ENCODE assay signal across 10 mouse cellular contexts in genomic region chr9:21847425-21847824, GRCm38 (mm10). TPM values are rescaled to one million over a fixed set of nuclear protein-coding genes. Genes with fewer than 3 reads are reported as not detected.
DNase-seq lines count a peak whose midpoint lies in the region; ATAC-seq and TF ChIP-seq lines count a peak whose summit lies in the region.
"Had no signal": no experiment of that assay in that cellular context is flagged by ENCODE, and none has a peak within 500 bp of the region (broad histone marks: within the 10 kb centered on the region; RNA-seq: fewer than 3 reads in every experiment).

No protein-coding gene starts in this region.

- no peak for TF ChIP-seq CTCF in gastrocnemius, adult 2 months (IDR thresholded peaks at IDR 0.05)
- no peak for TF ChIP-seq CTCF in ES-Bruce4 (IDR thresholded peaks at IDR 0.05; ENCODE audit: low read depth, low read length)
- TF ChIP-seq CTCF in cerebellum, adult 2 months (IDR thresholded peaks at IDR 0.05; ENCODE audit: borderline replicate concordance, insufficient read depth, low read depth, low read length) = no peak

- ATAC-seq in hindbrain, embryonic 14.5 days (ENCODE audit: low FRiP score) = no peak
- peak; percentile 13 for ATAC-seq in lung, embryonic 16.5 days (ENCODE audit: low read depth)

- H3K9ac ChIP-seq in ES-Bruce4 (ENCODE audit: low read depth, poor library complexity, severe bottlenecking) = peak overlapping the region; percentile 51
- no peak overlapping the region for H3K9ac ChIP-seq in hindbrain, embryonic 14.5 days
- H3K9ac ChIP-seq in lung, embryonic 16.5 days (ENCODE audit: low read length) = peak overlapping the region; percentile 59

- H3K27ac ChIP-seq in gastrocnemius, adult 2 months = peak overlapping the region; percentile 88
- peak overlapping the region; percentile 88 for H3K27ac ChIP-seq in ES-Bruce4 (ENCODE audit: insufficient read depth, low read length)
- H3K27ac ChIP-seq in hindbrain, embryonic 14.5 days = peak overlapping the region; percentile 38; the same call in 1 of the 2 replicates
- H3K27ac ChIP-seq in lung, embryonic 16.5 days (ENCODE audit: low read length) = peak overlapping the region; percentile 93
- no peak overlapping the region for H3K27ac ChIP-seq in cerebellum, adult 2 months (ENCODE audit: insufficient read depth, low read length)

- peaks cover 11% of the 10 kb centered on the region for H3K4me1 ChIP-seq in ES-Bruce4 (ENCODE audit: control insufficient read depth, insufficient read depth, low read length)
- H3K4me1 ChIP-seq in hindbrain, embryonic 14.5 days (replicated peaks; ENCODE audit: control insufficient read depth, insufficient read depth, low read length) = no peaks in the 10 kb centered on the region
- peaks cover 58% of the 10 kb centered on the region for H3K4me1 ChIP-seq in lung, embryonic 16.5 days (replicated peaks; ENCODE audit: control insufficient read depth, insufficient read depth, low read length)
- H3K4me1 ChIP-seq in cerebellum, adult 2 months (ENCODE audit: control insufficient read depth, insufficient read depth, low read length) = no peaks in the 10 kb centered on the region; the same call in 1 of the 2 replicates

- peak overlapping the region; percentile 59 for H3K4me3 ChIP-seq in gastrocnemius, adult 2 months
- peak overlapping the region; percentile 73 for H3K4me3 ChIP-seq in ES-Bruce4 (ENCODE audit: low read depth, low read length)
- H3K4me3 ChIP-seq in hindbrain, embryonic 14.5 days (replicated peaks; ENCODE audit: low read length) = no peak overlapping the region
- peak overlapping the region; percentile 34; the same call in 1 of the 2 replicates for H3K4me3 ChIP-seq in lung, embryonic 16.5 days (ENCODE audit: low read length)
- no peak overlapping the region for H3K4me3 ChIP-seq in cerebellum, adult 2 months (replicated peaks; ENCODE audit: insufficient read depth, low read depth, low read length)
- H3K4me3 ChIP-seq: erythroblast, embryonic 14.5 days had no signal

- no peak for TF ChIP-seq EP300 in ES-Bruce4 (IDR thresholded peaks at IDR 0.05; ENCODE audit: insufficient read depth, low read depth, low read length)

- no peaks in the 10 kb centered on the region for H3K27me3 ChIP-seq in ES-Bruce4 (ENCODE audit: control insufficient read depth, insufficient read depth, low read length, poor library complexity, severe bottlenecking)
- no peaks in the 10 kb centered on the region for H3K27me3 ChIP-seq in hindbrain, embryonic 14.5 days (ENCODE audit: control insufficient read depth, insufficient read depth, low read length)
- H3K27me3 ChIP-seq in lung, embryonic 16.5 days (ENCODE audit: control insufficient read depth, insufficient read depth, low read depth, low read length) = no peaks in the 10 kb centered on the region
- no peaks in the 10 kb centered on the region for H3K27me3 ChIP-seq in cerebellum, adult 2 months (ENCODE audit: control insufficient read depth, insufficient read depth, low read length)

- peaks cover 34% of the 10 kb centered on the region for H3K36me3 ChIP-seq in ES-Bruce4 (ENCODE audit: control insufficient read depth, insufficient read depth, low read length, poor library complexity, severe bottlenecking)
- no peaks in the 10 kb centered on the region for H3K36me3 ChIP-seq in hindbrain, embryonic 14.5 days (replicated peaks; ENCODE audit: control insufficient read depth, insufficient read depth)
- peaks cover 3% of the 10 kb centered on the region for H3K36me3 ChIP-seq in lung, embryonic 16.5 days (ENCODE audit: control insufficient read depth, insufficient read depth, low read length)

- no peaks in the 10 kb centered on the region for H3K9me3 ChIP-seq in ES-Bruce4 (replicated peaks; ENCODE audit: control insufficient read depth, insufficient read depth, low read length, poor library complexity, severe bottlenecking)
- H3K9me3 ChIP-seq in hindbrain, embryonic 14.5 days (ENCODE audit: control insufficient read depth, low read length) = no peaks in the 10 kb centered on the region
- no peaks in the 10 kb centered on the region for H3K9me3 ChIP-seq in lung, embryonic 16.5 days (ENCODE audit: control insufficient read depth, low read length)

- no peak for DNase-seq in gastrocnemius, adult 2 months
- DNase-seq in gastrocnemius, postnatal 25 days = no peak
- no peak for DNase-seq in hindbrain, embryonic 14.5 days (ENCODE audit: low spot score)
- DNase-seq in thymus, postnatal 4 days = no peak
- no peak for DNase-seq in cerebellum, adult 9-11 months
- no peak for DNase-seq in cerebellum, adult 2 months

- TF ChIP-seq POLR2A in ES-Bruce4 (IDR thresholded peaks at IDR 0.05; ENCODE audit: insufficient read depth, low read length) = no peak
- TF ChIP-seq POLR2A in cerebellum, adult 2 months (IDR thresholded peaks at IDR 0.05; ENCODE audit: borderline replicate concordance, insufficient read depth, low read length) = no peak

- H3K4me2 ChIP-seq in hindbrain, embryonic 14.5 days (replicated peaks) = 0 out of 2 replicates have a peak overlapping the region, but pooled peaks have one; percentile 17
- H3K4me2 ChIP-seq in lung, embryonic 16.5 days (ENCODE audit: low read depth, low read length) = peak overlapping the region; percentile 51

- 25% methylated on average over 3 of the region's 3 CpGs for WGBS in hindbrain, embryonic 14.5 days
- WGBS in lung, embryonic 16.5 days = 18% methylated on average over 3 of the region's 3 CpGs
- 54% methylated on average over 3 of the region's 3 CpGs for WGBS in cerebellum, adult 2 months

- intact Hi-C loops in gastrocnemius, adult 2 months (cut with DNase I) = no loop called here

RNA-seq across cellular contexts. Expression of gene Dock6, which starts 5.0 kb away (rescaled TPM):
- 10 to 100 TPM in 1 of 2 experiments, 1 to 10 TPM in 1; 9.4 to 10.5 TPM for total RNA-seq in gastrocnemius, adult 2 months (2021)
- total RNA-seq in gastrocnemius, postnatal 25 days (2021) = 10 to 100 TPM; 10.7 to 14.7 TPM
- 74.9 and 80.8 TPM in 2 replicates for polyA plus RNA-seq in ES-Bruce4 (2011; ENCODE audit: insufficient read depth, insufficient read length, low read depth, missing spikeins)
- 16.3 and 18.0 TPM in 2 replicates for polyA plus RNA-seq in hindbrain, embryonic 14.5 days (2014; fragmentation: Nextera tagmentation; extraction: Ambion mirVana)
- 62.6 and 63.7 TPM in 2 replicates for polyA plus RNA-seq in lung, embryonic 16.5 days (2015; fragmentation: Nextera tagmentation; extraction: Ambion mirVana)
- 39.3 and 41.4 TPM in 2 replicates for polyA plus RNA-seq in cerebellum, adult 2 months (2012; rRNA removed)

RNA-seq across cellular contexts. Expression of gene Angptl8, which starts 12.1 kb away (rescaled TPM):
- total RNA-seq in gastrocnemius, adult 2 months (2021) = not detected
- under 1 TPM in 1 of 2 experiments, not detected in 1; 0.43 TPM for total RNA-seq in gastrocnemius, postnatal 25 days (2021)
- polyA plus RNA-seq in ES-Bruce4 (2011; ENCODE audit: insufficient read depth, insufficient read length, low read depth, missing spikeins) = not detected in 2 replicates
- polyA plus RNA-seq in hindbrain, embryonic 14.5 days (2014; fragmentation: Nextera tagmentation; extraction: Ambion mirVana) = 0.33 and 0.62 TPM in 2 replicates
- polyA plus RNA-seq in lung, embryonic 16.5 days (2015; fragmentation: Nextera tagmentation; extraction: Ambion mirVana) = 2.7 and 3.6 TPM in 2 replicates
- polyA plus RNA-seq in cerebellum, adult 2 months (2012; rRNA removed) = not detected in 2 replicates
- total RNA-seq: layer of hippocampus, postnatal 14 days had no signal

RNA-seq across cellular contexts. Expression of gene Kank2, which starts 48.9 kb away (rescaled TPM):
- 10 to 100 TPM; 11.5 to 16.6 TPM for total RNA-seq in gastrocnemius, adult 2 months (2021)
- total RNA-seq in gastrocnemius, postnatal 25 days (2021) = 10 to 100 TPM; 14.3 to 17.5 TPM
- polyA plus RNA-seq in ES-Bruce4 (2011; ENCODE audit: insufficient read depth, insufficient read length, low read depth, missing spikeins) = 62.3 and 63.5 TPM in 2 replicates
- polyA plus RNA-seq in hindbrain, embryonic 14.5 days (2014; fragmentation: Nextera tagmentation; extraction: Ambion mirVana) = 3.0 and 3.3 TPM in 2 replicates
- polyA plus RNA-seq in lung, embryonic 16.5 days (2015; fragmentation: Nextera tagmentation; extraction: Ambion mirVana) = 25.5 and 26.3 TPM in 2 replicates
- 44.7 and 50.6 TPM in 2 replicates for polyA plus RNA-seq in cerebellum, adult 2 months (2012; rRNA removed)

Comparison
In these comparisons a context has a peak if more than half of its experiments do, and no peak if none do; other contexts are left out.
1. H3K4me3 ChIP-seq: peak in gastrocnemius, adult 2 months (single experiment), ES-Bruce4 (single experiment) and lung, embryonic 16.5 days (single experiment); none in hindbrain, embryonic 14.5 days (single experiment) and cerebellum, adult 2 months (single experiment).